Mouse (Mus musculus) E14TG2a.4 (cell line): Measurements from ENCODE around the gene 4931406C07Rik.

Source experiments
- CTCF ChIP-seq: conservative IDR thresholded peaks from 2 replicates; pipeline ENCODE4 v1.5.1; 2014; ENCODE audit warnings: low read length
- NANOG ChIP-seq: IDR thresholded peaks from 2 replicates; pipeline ENCODE4 v1.6.1; 2014; ENCODE audit warnings: borderline replicate concordance, low read length, mixed read lengths
- POU5F1 ChIP-seq: IDR thresholded peaks from 2 replicates; pipeline ENCODE4 v1.6.1; 2014; ENCODE audit warnings: low read length, borderline replicate concordance

DNA sequence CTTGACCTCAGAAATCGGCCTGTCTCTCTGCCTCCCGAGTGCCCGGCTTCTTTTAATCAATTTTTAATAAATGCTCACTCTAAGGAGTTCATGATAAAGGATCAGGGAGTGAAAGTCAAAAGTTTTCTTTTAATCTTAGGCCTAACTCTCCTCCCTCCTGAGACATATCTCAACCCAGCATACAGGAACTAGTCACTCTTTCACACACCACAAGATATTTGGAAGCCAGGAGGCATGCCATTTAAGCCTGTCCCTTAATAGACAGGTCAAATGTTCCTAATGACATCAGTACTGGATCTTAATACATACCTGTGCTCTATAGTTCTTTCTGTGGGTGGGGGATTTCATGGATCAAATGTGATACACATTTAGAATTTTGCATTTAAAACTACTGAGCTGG is 27.9 kb downstream of the 4931406C07Rik start:
- no peak for TF ChIP-seq CTCF
- no peak for TF ChIP-seq NANOG
- TF ChIP-seq POU5F1, result no peak
